Comparison of ENCODE assay signal across 8 mouse cellular contexts in genomic region chr1:182763716-182764461, GRCm38 (mm10). TPM values are rescaled to one million over a fixed set of nuclear protein-coding genes. Genes with fewer than 3 reads are reported as not detected.
DNase-seq lines count a peak whose midpoint lies in the region; ATAC-seq and TF ChIP-seq lines count a peak whose summit lies in the region.

Gene Susd4, plus strand, starts transcription at chr1:182763860.

- H3K4me1 ChIP-seq in forebrain, embryonic 11.5 days (replicated peaks; ENCODE audit: control insufficient read depth, insufficient read depth, low read length) = peaks cover 7% of the 10 kb centered on the region
- peaks cover 18% of the 10 kb centered on the region for H3K4me1 ChIP-seq in hindbrain, embryonic 12.5 days
- peaks cover 6% of the 10 kb centered on the region for H3K4me1 ChIP-seq in lung, postnatal 0 days (ENCODE audit: insufficient read depth, low read depth, low read length)

- under 1% methylated on average over 53 of the region's 95 CpGs for WGBS in forebrain, embryonic 11.5 days
- under 1% methylated on average over 91 of the region's 95 CpGs for WGBS in hindbrain, embryonic 12.5 days
- WGBS in lung, postnatal 0 days = under 1% methylated on average over 50 of the region's 95 CpGs

- H3K27ac ChIP-seq in forebrain, embryonic 11.5 days (ENCODE audit: low read depth, low read length) = no peak within 1 kb of the TSS; the same call in 1 of the 2 replicates
- H3K27ac ChIP-seq in hindbrain, embryonic 12.5 days = peak within 1 kb of the TSS; percentile 87
- H3K27ac ChIP-seq in lung, postnatal 0 days (ENCODE audit: low read length) = peak within 1 kb of the TSS; percentile 15; the same call in 1 of the 2 replicates

- peak within 1 kb of the TSS; percentile 57 for H3K9ac ChIP-seq in forebrain, embryonic 11.5 days (ENCODE audit: low read length)
- H3K9ac ChIP-seq in hindbrain, embryonic 12.5 days = peak within 1 kb of the TSS; percentile 73
- H3K9ac ChIP-seq in lung, postnatal 0 days (replicated peaks; ENCODE audit: low read depth) = peak within 1 kb of the TSS; percentile 46

- no peaks in the 10 kb centered on the region for H3K36me3 ChIP-seq in forebrain, embryonic 11.5 days (ENCODE audit: control insufficient read depth, insufficient read depth, low read length)
- no peaks in the 10 kb centered on the region for H3K36me3 ChIP-seq in hindbrain, embryonic 12.5 days
- no peaks in the 10 kb centered on the region for H3K36me3 ChIP-seq in lung, postnatal 0 days (ENCODE audit: insufficient read depth, low read length)

- H3K4me3 ChIP-seq in forebrain, embryonic 11.5 days (ENCODE audit: low read depth, low read length) = peak within 1 kb of the TSS; percentile 50
- peak within 1 kb of the TSS; percentile 68 for H3K4me3 ChIP-seq in hindbrain, embryonic 12.5 days
- peak within 1 kb of the TSS; percentile 64 for H3K4me3 ChIP-seq in lung, postnatal 0 days (ENCODE audit: low read depth, low read length)

- peaks cover 14% of the 10 kb centered on the region for H3K27me3 ChIP-seq in forebrain, embryonic 11.5 days (ENCODE audit: control insufficient read depth, insufficient read depth, low read length)
- peaks cover 18% of the 10 kb centered on the region for H3K27me3 ChIP-seq in hindbrain, embryonic 12.5 days
- 0 out of 2 replicates have a peak, but pooled peaks cover 3% of the 10 kb centered on the region for H3K27me3 ChIP-seq in lung, postnatal 0 days (replicated peaks; ENCODE audit: insufficient read depth, low read length)

- DNase-seq in CD8-positive naive resting alpha-beta T cell, adult 2 months (ENCODE audit: low read depth in 2 of 2, low spot score in 2 of 2) = peak; percentile 57 to 67
- DNase-seq in brain, adult 2 months (ENCODE audit: low read depth, low spot score) = peak; percentile 97
- peak; percentile 85 for DNase-seq in forebrain, embryonic 11.5 days (ENCODE audit: low spot score)
- DNase-seq in layer of hippocampus, postnatal 25 days (ENCODE audit: extremely low spot score in 1 of 2, low spot score in 1 of 2) = peak; percentile 66 to 71
- peak; percentile 78 for DNase-seq in lung, postnatal 0 days (ENCODE audit: low spot score)
- peak; percentile 43 for DNase-seq in retina, adult 2 months (ENCODE audit: low read depth, low spot score)
- DNase-seq in urinary bladder, postnatal 14 days (ENCODE audit: low spot score) = peak; percentile 53

- H3K9me3 ChIP-seq in forebrain, embryonic 11.5 days (ENCODE audit: control insufficient read depth, low read length) = no peaks in the 10 kb centered on the region
- H3K9me3 ChIP-seq in hindbrain, embryonic 12.5 days (replicated peaks) = no peaks in the 10 kb centered on the region
- H3K9me3 ChIP-seq in lung, postnatal 0 days (ENCODE audit: low read length) = no peaks in the 10 kb centered on the region

- TF ChIP-seq CTCF in lung, postnatal 0 days (IDR thresholded peaks at IDR 0.05) = peak; percentile 46; the same call in 1 of the 2 replicates

- ATAC-seq in forebrain, embryonic 11.5 days (replicated peaks; ENCODE audit: low FRiP score) = peak; percentile 90
- ATAC-seq in hindbrain, embryonic 12.5 days (ENCODE audit: low FRiP score) = peak; percentile 93
- ATAC-seq in lung, postnatal 0 days = peak; percentile 90

- TF ChIP-seq EP300 in lung, postnatal 0 days (IDR thresholded peaks at IDR 0.05) = no peak

- peak within 1 kb of the TSS; percentile 96 for H3K4me2 ChIP-seq in forebrain, embryonic 11.5 days (ENCODE audit: low read depth, low read length, severe bottlenecking)
- H3K4me2 ChIP-seq in hindbrain, embryonic 12.5 days (replicated peaks) = peak within 1 kb of the TSS; percentile 82
- peak within 1 kb of the TSS; percentile 92 for H3K4me2 ChIP-seq in lung, postnatal 0 days (replicated peaks; ENCODE audit: low read depth, low read length)

RNA-seq across cellular contexts. Expression of gene Susd4, which starts in this region (rescaled TPM):
- 14.4 and 15.6 TPM in 2 replicates for polyA plus RNA-seq in forebrain, embryonic 11.5 days (2014; fragmentation: Nextera tagmentation; extraction: Ambion mirVana)
- 35.1 and 36.6 TPM in 2 replicates for polyA plus RNA-seq in hindbrain, embryonic 12.5 days (2016; fragmentation: Nextera tagmentation; extraction: Ambion mirVana)
- 100 to 1,000 TPM; 124 to 133 TPM for total RNA-seq in layer of hippocampus, postnatal 25 days (2021)
- 13.3 and 14.7 TPM in 2 replicates for polyA plus RNA-seq in lung, postnatal 0 days (2015; fragmentation: Nextera tagmentation; extraction: Ambion mirVana)

Comparison
In these comparisons a context has a peak if more than half of its experiments do, and no peak if none do; other contexts are left out.
1. DNase-seq: peak in every context shown above with its lines; median percentile 97 in brain, adult 2 months; 85 in forebrain, embryonic 11.5 days; 78 in lung, postnatal 0 days; 68 in layer of hippocampus, postnatal 25 days; 62 in CD8-positive naive resting alpha-beta T cell, adult 2 months; 53 in urinary bladder, postnatal 14 days; 43 in retina, adult 2 months.